Mouse (Mus musculus): ENCODE results near the gene Tnik.

Tnik gene

GRCm38 (mm10) chr3:28350147-28350801 lies 87.3 kb downstream of the Tnik start:
- DNase-seq (ENCODE audit: low spot score) = no peak

- no peak for DNase-seq (ENCODE audit: low spot score)
Measured at GRCm38 (mm10) chr3:28358391-28358790, 95.4 kb downstream of the Tnik start.

- peak; percentile 48 for DNase-seq (ENCODE audit: low spot score)
Measured at GRCm38 (mm10) chr3:28359138-28359537, 96.1 kb downstream of the Tnik start.

- DNase-seq (ENCODE audit: low spot score) = no peak
Measured at GRCm38 (mm10) chr3:28361056-28361455, 98.0 kb downstream of the Tnik start.

GRCm38 (mm10) chr3:28363441-28364125 lies 100.6 kb downstream of the Tnik start:
- peak; percentile 25 for DNase-seq (ENCODE audit: low spot score)

GRCm38 (mm10) chr3:28368746-28369145 lies 105.7 kb downstream of the Tnik start:
- DNase-seq (ENCODE audit: low spot score) = no peak

- DNase-seq (ENCODE audit: low spot score) = no peak
Measured at GRCm38 (mm10) chr3:28369266-28369665, 106.3 kb downstream of the Tnik start.

- no peak for DNase-seq (ENCODE audit: low spot score)
Measured at GRCm38 (mm10) chr3:28369698-28370097, 106.7 kb downstream of the Tnik start.

GRCm38 (mm10) chr3:28371583-28371982 lies 108.6 kb downstream of the Tnik start:
- no peak for DNase-seq (ENCODE audit: low spot score)

- DNase-seq (ENCODE audit: low spot score) = no peak
Measured at GRCm38 (mm10) chr3:28372459-28372858, 109.4 kb downstream of the Tnik start.

- DNase-seq (ENCODE audit: low spot score) = no peak
Measured at GRCm38 (mm10) chr3:28374738-28375510, 111.9 kb downstream of the Tnik start.

- no peak for DNase-seq (ENCODE audit: low spot score)
Measured at GRCm38 (mm10) chr3:28380224-28380623, 117.2 kb downstream of the Tnik start.

- no peak for DNase-seq (ENCODE audit: low spot score)
Measured at GRCm38 (mm10) chr3:28383526-28384126, 120.6 kb downstream of the Tnik start.

GRCm38 (mm10) chr3:28385199-28385975 lies 122.4 kb downstream of the Tnik start:
- DNase-seq (ENCODE audit: low spot score) = no peak

- no peak for DNase-seq (ENCODE audit: low spot score)
Measured at GRCm38 (mm10) chr3:28388540-28388939, 125.5 kb downstream of the Tnik start.

GRCm38 (mm10) chr3:28390183-28390582 lies 127.2 kb downstream of the Tnik start:
- no peak for DNase-seq (ENCODE audit: low spot score)

- no peak for DNase-seq (ENCODE audit: low spot score)
Measured at GRCm38 (mm10) chr3:28392542-28392941, 129.5 kb downstream of the Tnik start.

GRCm38 (mm10) chr3:28398781-28399180 lies 135.8 kb downstream of the Tnik start:
- DNase-seq (ENCODE audit: low spot score) = no peak

- no peak for DNase-seq (ENCODE audit: low spot score)
Measured at GRCm38 (mm10) chr3:28399593-28400216, 136.7 kb downstream of the Tnik start.

GRCm38 (mm10) chr3:28401335-28401734 lies 138.3 kb downstream of the Tnik start:
- no peak for DNase-seq (ENCODE audit: low spot score)

- DNase-seq (ENCODE audit: low spot score) = no peak
Measured at GRCm38 (mm10) chr3:28402221-28402620, 139.2 kb downstream of the Tnik start.

Measured in yolk sac, embryonic 10.5 days (tissue).